Mouse (Mus musculus) ES-CJ7 (cell line): Measurements from ENCODE around the gene Olfr1506.
"Not testable (repeated sequence)": the region's sequence is repeated elsewhere in the genome, so short reads cannot be mapped to it uniquely, and the experiment has no call there.

Experiments
- DNase-seq: peaks from one replicate; pipeline ENCODE4 v3.0.0; 2011; ENCODE audit warnings: low read depth, low spot score

Olfr1506 gene

GRCm38 (mm10) chr2:90224393-90224792 lies at the start of gene Olfr1506:
Olfr1506 (minus strand) TSS chr2:90224493.
- DNase-seq, result not testable (repeated sequence)

- DNase-seq, result no peak
These were observed 46.6 kb upstream of the Olfr1506 start, which contains the start of gene Olfr1271 for GRCm38 (mm10) chr2:90270932-90271331. Olfr1271 (minus strand) TSS chr2:90271032.

GRCm38 (mm10) chr2:90257492-90257891 lies 33.2 kb upstream of the Olfr1506 start, which contains the start of gene Olfr142:
Olfr142 (minus strand) TSS chr2:90257592.
- DNase-seq, result no peak

- DNase-seq, result not testable (repeated sequence)
These were observed 24.7 kb downstream of the Olfr1506 start for GRCm38 (mm10) chr2:90199606-90200005.

- DNase-seq, result not testable (repeated sequence)
These were observed 29.0 kb downstream of the Olfr1506 start for GRCm38 (mm10) chr2:90195285-90195684.

GRCm38 (mm10) chr2:90194750-90195149 lies 29.5 kb downstream of the Olfr1506 start:
- DNase-seq, result not testable (repeated sequence)

- DNase-seq, result not testable (repeated sequence)
These were observed 37.2 kb downstream of the Olfr1506 start for GRCm38 (mm10) chr2:90187082-90187481.

GRCm38 (mm10) chr2:90186082-90186481 lies 38.2 kb downstream of the Olfr1506 start:
- not testable (repeated sequence) for DNase-seq
